Mouse (Mus musculus) limb, embryonic 10.5 days (tissue): Measurements from ENCODE around the gene Tmem63c. TPM values are rescaled to one million over a fixed set of nuclear protein-coding genes. Genes with fewer than 3 reads are reported as not detected.

Experiments
- DNase-seq: peaks from one replicate; pipeline ENCODE4 v3.0.0-alpha.2; 2017; ENCODE audit warnings: low spot score
- H3K27ac ChIP-seq: fragments of 300-500 bp; sonication (generic); 2 replicates; pipeline ENCODE4 v1.5.1; 2016; ENCODE audit warnings: mild to moderate bottlenecking
- H3K27me3 ChIP-seq: fragments of 300-500 bp; sonication (generic); 2 replicates; pipeline ENCODE4 v1.6.1; 2016; ENCODE audit warnings: low read depth, mild to moderate bottlenecking; ENCODE audit not compliant: poor library complexity, severe bottlenecking
- H3K36me3 ChIP-seq: fragments of 300-500 bp; sonication (generic); 2 replicates; pipeline ENCODE4 v1.6.1; 2016; ENCODE audit warnings: mild to moderate bottlenecking, moderate library complexity
- H3K4me1 ChIP-seq: fragments of 300-500 bp; sonication (generic); 2 replicates; pipeline ENCODE4 v1.6.1; 2016
- H3K4me3 ChIP-seq: fragments of 300-500 bp; sonication (generic); 2 replicates; pipeline ENCODE4 v1.5.1; 2016; ENCODE audit warnings: mild to moderate bottlenecking, moderate library complexity
- H3K9me3 ChIP-seq: fragments of 300-500 bp; sonication (generic); replicated peaks from 2 replicates; pipeline ENCODE4 v1.6.1; 2016; ENCODE audit warnings: mild to moderate bottlenecking
- WGBS: fragments of 180-500 bp; shearing (Covaris S2); methylation state at CpG from one replicate; pipeline ENCODE4 v1.1.7; 2016; 5-methylcytosine and 5-hydroxymethylcytosine counted together
- polyA plus RNA-seq: library from polyadenylated mRNA; unstranded; fragments of >200 nt; fragmentation: Nextera tagmentation; extraction: Ambion mirVana; gene quantifications from 2 replicates; pipeline ENCODE4 v1.2.1, GENCODE M21; 2016

The Tmem63c gene
- polyA plus RNA-seq, 1 experiment from 2014 or later = not detected

GRCm38 (mm10) chr12:87088331-87088730 is 67.2 kb downstream of the Tmem63c start:
- WGBS = 39% methylated on average over 4 of the region's 4 CpGs
- Histone ChIP-seq H3K9me3 (no peaks in the 10 kb centered on the region), H3K36me3 (no peaks in the 10 kb centered on the region), H3K27ac (no peak overlapping the region), H3K4me1 (no peaks in the 10 kb centered on the region), H3K4me3 (no peak overlapping the region), H3K27me3 (no peaks in the 10 kb centered on the region)
- DNase-seq = no peak

- Histone ChIP-seq H3K36me3 (no peaks in the 10 kb centered on the region), H3K27me3 (no peaks in the 10 kb centered on the region), H3K9me3 (no peaks in the 10 kb centered on the region), H3K27ac (no peak overlapping the region), H3K4me3 (no peak overlapping the region), H3K4me1 (no peaks in the 10 kb centered on the region)
- no peak for DNase-seq
- 66% methylated on average over 4 of the region's 4 CpGs for WGBS
These were observed 68.1 kb downstream of the Tmem63c start for GRCm38 (mm10) chr12:87089255-87089654.

- no peaks in the 10 kb centered on the region for H3K9me3 ChIP-seq
- H3K27ac ChIP-seq = no peak overlapping the region
These were observed 68.6 kb downstream of the Tmem63c start for GRCm38 (mm10) chr12:87089701-87090100.

GRCm38 (mm10) chr12:87091916-87092315 is 70.8 kb downstream of the Tmem63c start:
- Histone ChIP-seq H3K4me3 (no peak overlapping the region), H3K4me1 (no peaks in the 10 kb centered on the region), H3K36me3 (no peaks in the 10 kb centered on the region), H3K27me3 (no peaks in the 10 kb centered on the region), H3K27ac (no peak overlapping the region), H3K9me3 (no peaks in the 10 kb centered on the region)
- DNase-seq = no peak
- WGBS = 90% methylated on average over 2 of the region's 2 CpGs

More at GRCm38 (mm10) chr12:87089701-87090100, 68.6 kb downstream of the Tmem63c start:
- Histone ChIP-seq H3K4me3 (no peak overlapping the region), H3K36me3 (no peaks in the 10 kb centered on the region), H3K27me3 (no peaks in the 10 kb centered on the region), H3K4me1 (no peaks in the 10 kb centered on the region)
- WGBS = 87% methylated on average over 2 of the region's 2 CpGs
- no peak for DNase-seq

- no peak for DNase-seq
- 81% methylated on average over 4 of the region's 4 CpGs for WGBS
- H3K36me3 ChIP-seq = no peaks in the 10 kb centered on the region
- H3K4me3 ChIP-seq = no peak overlapping the region
- 0 out of 2 replicates have a peak, but pooled peaks cover 2% of the 10 kb centered on the region for H3K27me3 ChIP-seq
- H3K9me3 ChIP-seq = no peaks in the 10 kb centered on the region
- H3K4me1 ChIP-seq = no peaks in the 10 kb centered on the region
- H3K27ac ChIP-seq = no peak overlapping the region
These were observed 72.1 kb downstream of the Tmem63c start for GRCm38 (mm10) chr12:87093249-87093648.

- 0 out of 2 replicates have a peak, but pooled peaks cover 6% of the 10 kb centered on the region for H3K27me3 ChIP-seq
- H3K4me1 ChIP-seq = no peaks in the 10 kb centered on the region
- no peak for DNase-seq
- H3K27ac ChIP-seq = no peak overlapping the region
- no peaks in the 10 kb centered on the region for H3K9me3 ChIP-seq
- no peaks in the 10 kb centered on the region for H3K36me3 ChIP-seq
- no peak overlapping the region for H3K4me3 ChIP-seq
- WGBS = 63% methylated on average over 6 of the region's 6 CpGs
These were observed 72.5 kb downstream of the Tmem63c start for GRCm38 (mm10) chr12:87093671-87094070.

- Histone ChIP-seq H3K4me3 (no peak overlapping the region), H3K27ac (no peak overlapping the region), H3K27me3 (peaks cover 56% of the 10 kb centered on the region), H3K4me1 (peaks cover 12% of the 10 kb centered on the region), H3K9me3 (no peaks in the 10 kb centered on the region), H3K36me3 (no peaks in the 10 kb centered on the region)
- 86% methylated on average over 4 of the region's 4 CpGs for WGBS
- no peak for DNase-seq
These were observed 79.2 kb downstream of the Tmem63c start for GRCm38 (mm10) chr12:87100331-87100730.

GRCm38 (mm10) chr12:87102165-87102631 is 81.1 kb downstream of the Tmem63c start, which contains the start of gene Ngb:
TSS of gene Ngb (minus strand) at chr12:87102539.
- DNase-seq = no peak
- H3K27me3 ChIP-seq = peaks cover 56% of the 10 kb centered on the region
- 6% methylated on average over 32 of the region's 32 CpGs for WGBS
- H3K36me3 ChIP-seq = no peaks in the 10 kb centered on the region
- H3K9me3 ChIP-seq = no peaks in the 10 kb centered on the region
- H3K4me1 ChIP-seq = peaks cover 16% of the 10 kb centered on the region
- no peak within 1 kb of the TSS for H3K27ac ChIP-seq
- peak within 1 kb of the TSS; percentile 39 for H3K4me3 ChIP-seq

- 94% methylated on average over 4 of the region's 4 CpGs for WGBS
- Histone ChIP-seq H3K4me3 (no peak overlapping the region), H3K27me3 (peaks cover 52% of the 10 kb centered on the region)
These were observed 82.3 kb downstream of the Tmem63c start for GRCm38 (mm10) chr12:87103471-87103870.

GRCm38 (mm10) chr12:87104796-87105195 is 83.7 kb downstream of the Tmem63c start:
- Histone ChIP-seq H3K27ac (no peak overlapping the region), H3K4me3 (no peak overlapping the region), H3K4me1 (peaks cover 21% of the 10 kb centered on the region), H3K36me3 (peaks cover 14% of the 10 kb centered on the region; the same call in 1 of the 2 replicates), H3K9me3 (no peaks in the 10 kb centered on the region), H3K27me3 (peaks cover 47% of the 10 kb centered on the region)
- DNase-seq = no peak
- 87% methylated on average over 4 of the region's 4 CpGs for WGBS

More at GRCm38 (mm10) chr12:87103471-87103870, 82.3 kb downstream of the Tmem63c start:
- no peak for DNase-seq
- H3K27ac ChIP-seq = no peak overlapping the region
- H3K9me3 ChIP-seq = no peaks in the 10 kb centered on the region
- H3K36me3 ChIP-seq = 0 out of 2 replicates have a peak, but pooled peaks cover 4% of the 10 kb centered on the region
- H3K4me1 ChIP-seq = peaks cover 21% of the 10 kb centered on the region

GRCm38 (mm10) chr12:87107357-87107977 is 86.3 kb downstream of the Tmem63c start:
- Histone ChIP-seq H3K27ac (no peak overlapping the region), H3K4me1 (peaks cover 9% of the 10 kb centered on the region), H3K36me3 (peaks cover 30% of the 10 kb centered on the region), H3K27me3 (peaks cover 20% of the 10 kb centered on the region), H3K4me3 (no peak overlapping the region), H3K9me3 (no peaks in the 10 kb centered on the region)
- no peak for DNase-seq
- WGBS = 38% methylated on average over 3 of the region's 3 CpGs

GRCm38 (mm10) chr12:87121918-87122589 is 100.9 kb downstream of the Tmem63c start:
- Histone ChIP-seq H3K4me3 (no peak overlapping the region), H3K27me3 (no peaks in the 10 kb centered on the region), H3K9me3 (no peaks in the 10 kb centered on the region), H3K4me1 (no peaks in the 10 kb centered on the region), H3K36me3 (peaks cover 54% of the 10 kb centered on the region), H3K27ac (no peak overlapping the region)
- no peak for DNase-seq
- WGBS = 90% methylated on average over 4 of the region's 4 CpGs

GRCm38 (mm10) chr12:87127256-87127655 is 106.1 kb downstream of the Tmem63c start:
- Histone ChIP-seq H3K4me3 (no peak overlapping the region), H3K9me3 (no peaks in the 10 kb centered on the region), H3K4me1 (no peaks in the 10 kb centered on the region), H3K27me3 (no peaks in the 10 kb centered on the region), H3K27ac (no peak overlapping the region), H3K36me3 (peaks cover 66% of the 10 kb centered on the region)
- WGBS = 69% methylated on average over 4 of the region's 4 CpGs
- no peak for DNase-seq
